Mouse (Mus musculus) embryonic facial prominence, embryonic 14.5 days (tissue): ENCODE measurements around the gene Samd4b. TPM values are rescaled to one million over a fixed set of nuclear protein-coding genes. Genes with fewer than 3 reads are reported as not detected.
A peak's percentile ranks its signal among the peaks of the same experiment; 100 is the strongest.

Experiments
- ATAC-seq: fragments of 200-750 bp; cut with Nextera tagmentation; 2 replicates; pipeline ENCODE4 v1.8.0; 2017; ENCODE audit warnings: low read depth, moderate number of reproducible peaks, moderate TSS enrichment
- DNase-seq: peaks from one replicate; pipeline ENCODE4 v3.0.0-alpha.2; 2015; ENCODE audit warnings: low spot score
- H3K27ac ChIP-seq: fragments of 300-500 bp; sonication (generic); replicated peaks from 2 replicates; pipeline ENCODE4 v1.5.1; 2014; ENCODE audit warnings: low read depth, mild to moderate bottlenecking, low read length, moderate library complexity
- H3K27me3 ChIP-seq: fragments of 300-500 bp; sonication (generic); replicated peaks from 2 replicates; pipeline ENCODE4 v1.6.1; 2014; ENCODE audit warnings: low read length; ENCODE audit not compliant: control insufficient read depth, insufficient read depth
- H3K36me3 ChIP-seq: fragments of 300-500 bp; sonication (generic); 2 replicates; pipeline ENCODE4 v1.6.1; 2014; ENCODE audit warnings: low read length, mixed read lengths; ENCODE audit not compliant: control insufficient read depth, insufficient read depth
- H3K4me1 ChIP-seq: fragments of 300-500 bp; sonication (generic); 2 replicates; pipeline ENCODE4 v1.6.1; 2014; ENCODE audit warnings: antibody characterized with exemption, low read length; ENCODE audit not compliant: control insufficient read depth, insufficient read depth
- H3K4me2 ChIP-seq: fragments of 300-500 bp; sonication (generic); 2 replicates; pipeline ENCODE4 v1.6.1; 2014; ENCODE audit warnings: low read depth, mild to moderate bottlenecking, low read length, moderate library complexity, mixed read lengths
- H3K4me3 ChIP-seq: fragments of 300-500 bp; sonication (generic); 2 replicates; pipeline ENCODE4 v1.5.1; 2014; ENCODE audit warnings: low read depth, mild to moderate bottlenecking, low read length
- H3K9ac ChIP-seq: fragments of 300-500 bp; sonication (generic); 2 replicates; pipeline ENCODE4 v1.6.1; 2014; ENCODE audit warnings: low read depth, mild to moderate bottlenecking, low read length, moderate library complexity, mixed read lengths
- H3K9me3 ChIP-seq: fragments of 300-500 bp; sonication (generic); 2 replicates; pipeline ENCODE4 v1.6.1; 2016; ENCODE audit warnings: low read length; ENCODE audit not compliant: control insufficient read depth
- WGBS: fragments of 180-500 bp; shearing (Covaris S2); extraction: QIAGEN DNeasy Blood & Tissue Kit; methylation state at CpG from one replicate; pipeline ENCODE4 v1.1.7; 2014; 5-methylcytosine and 5-hydroxymethylcytosine counted together
- polyA plus RNA-seq: library from polyadenylated mRNA; unstranded; fragments of >200 nt; fragmentation: Nextera tagmentation; extraction: Ambion mirVana; gene quantifications from 2 replicates; pipeline ENCODE4 v1.2.1, GENCODE M21; 2014

Samd4b gene
- polyA plus RNA-seq, 1 experiment from 2014 or later: 33.8 TPM

DNA sequence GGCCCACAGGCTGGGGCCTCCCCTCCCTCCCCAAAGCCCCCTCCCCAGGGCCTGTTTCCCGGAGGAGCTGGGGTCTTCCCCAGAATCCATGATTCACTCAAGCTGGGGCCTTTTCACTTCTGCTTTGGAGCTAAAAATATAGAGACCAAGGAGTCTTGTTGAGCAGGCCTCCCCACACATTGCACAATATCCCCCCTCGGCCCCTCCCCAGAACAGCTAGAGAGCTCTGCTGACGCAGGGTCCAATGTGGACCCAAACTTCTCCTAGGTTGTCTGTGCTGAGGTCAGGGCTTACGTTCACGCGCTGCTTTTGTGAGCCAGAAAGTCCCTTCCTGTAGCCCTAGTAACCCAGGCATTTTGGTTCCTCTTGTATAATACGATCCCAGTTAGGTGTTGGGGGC lies 211.9 kb downstream of the Samd4b start:
- peaks cover 55% of the 10 kb centered on the region for H3K36me3 ChIP-seq
- H3K4me3 ChIP-seq: no peak overlapping the region
- no peak overlapping the region for H3K9ac ChIP-seq
- peaks cover 20% of the 10 kb centered on the region for H3K4me1 ChIP-seq
- no peak overlapping the region for H3K4me2 ChIP-seq
- DNase-seq (no peak), ATAC-seq (no peak)
- H3K27me3 ChIP-seq: no peaks in the 10 kb centered on the region
- H3K27ac ChIP-seq: peak overlapping the region; percentile 67
- WGBS: 85% methylated on average over 7 of the region's 7 CpGs
- H3K9me3 ChIP-seq: no peaks in the 10 kb centered on the region

DNA sequence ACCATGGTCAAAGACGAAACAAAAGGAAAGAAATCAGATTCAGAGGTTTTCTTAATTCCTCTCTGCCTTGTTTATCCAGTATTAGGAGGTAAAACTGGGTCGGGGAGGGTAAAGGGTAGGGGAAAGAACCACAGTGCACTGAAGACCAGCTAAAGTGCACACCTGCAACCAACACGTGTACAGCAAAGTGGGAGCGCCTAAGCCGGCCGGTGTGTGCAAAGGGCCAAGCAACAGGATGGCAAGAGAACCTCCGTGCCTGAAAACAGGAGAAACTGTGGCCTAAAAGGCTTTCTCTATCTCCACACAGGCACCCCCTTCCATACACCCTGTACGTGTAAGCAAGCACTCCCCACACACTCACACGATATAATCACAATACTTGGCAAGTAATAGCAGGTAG lies 212.7 kb downstream of the Samd4b start:
- peaks cover 27% of the 10 kb centered on the region for H3K4me1 ChIP-seq
- H3K9ac ChIP-seq: no peak overlapping the region
- 90% methylated on average over 9 of the region's 9 CpGs for WGBS
- no peaks in the 10 kb centered on the region for H3K9me3 ChIP-seq
- peaks cover 47% of the 10 kb centered on the region for H3K36me3 ChIP-seq
- H3K4me2 ChIP-seq: no peak overlapping the region
- no peak for ATAC-seq
- H3K4me3 ChIP-seq: no peak overlapping the region
- no peak overlapping the region for H3K27ac ChIP-seq
- DNase-seq: no peak
- no peaks in the 10 kb centered on the region for H3K27me3 ChIP-seq

DNA sequence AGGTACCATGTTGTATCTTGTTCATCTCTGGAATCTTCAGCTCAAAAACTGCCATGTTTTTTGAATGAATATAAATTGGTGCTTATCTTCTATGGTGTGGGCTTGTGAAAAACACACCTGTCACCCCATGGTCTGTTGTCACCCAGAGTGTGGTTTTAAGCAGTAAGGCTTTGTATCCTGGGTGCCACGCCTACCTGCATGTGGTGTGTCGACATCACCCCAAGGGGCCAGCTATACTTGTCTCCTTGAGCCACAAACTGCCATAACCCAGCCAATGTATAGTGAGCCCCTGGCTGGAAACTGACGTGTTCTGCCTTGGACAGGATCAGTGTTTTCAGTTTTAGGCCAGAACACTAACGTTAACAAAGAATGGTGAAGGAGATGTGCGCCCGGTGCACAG lies 213.8 kb downstream of the Samd4b start:
- 82% methylated on average over 6 of the region's 6 CpGs for WGBS
- H3K4me2 ChIP-seq: no peak overlapping the region
- H3K9me3 ChIP-seq: no peaks in the 10 kb centered on the region
- H3K27ac ChIP-seq: no peak overlapping the region
- H3K4me3 ChIP-seq: no peak overlapping the region
- H3K36me3 ChIP-seq: peaks cover 37% of the 10 kb centered on the region
- no peaks in the 10 kb centered on the region for H3K27me3 ChIP-seq
- ATAC-seq (no peak), DNase-seq (no peak)
- peaks cover 36% of the 10 kb centered on the region for H3K4me1 ChIP-seq
- H3K9ac ChIP-seq: no peak overlapping the region

DNA sequence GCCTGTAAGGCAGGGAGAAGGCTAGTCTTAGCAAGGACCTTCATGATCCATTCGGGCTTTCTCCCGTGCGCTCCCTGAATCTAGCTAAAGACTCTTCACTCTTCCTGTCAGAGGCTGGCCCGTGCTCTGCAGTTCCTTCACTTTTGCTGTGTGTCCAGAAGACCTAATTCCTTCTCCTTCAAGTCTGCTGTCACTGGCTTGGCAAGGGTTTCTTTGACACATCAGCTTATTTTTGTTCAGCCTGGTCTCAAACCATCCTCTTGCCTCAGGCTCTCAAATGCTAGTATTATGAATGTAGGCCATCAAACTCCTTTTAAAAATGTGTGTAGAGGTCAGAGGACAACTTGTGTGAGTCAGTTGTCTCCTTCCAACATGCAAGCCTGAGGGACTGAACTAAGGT lies 214.3 kb downstream of the Samd4b start:
- Histone ChIP-seq H3K4me3 (no peak overlapping the region), H3K36me3 (peaks cover 32% of the 10 kb centered on the region), H3K9ac (no peak overlapping the region), H3K4me2 (no peak overlapping the region), H3K9me3 (no peaks in the 10 kb centered on the region), H3K27me3 (no peaks in the 10 kb centered on the region), H3K4me1 (peaks cover 36% of the 10 kb centered on the region), H3K27ac (peak overlapping the region; percentile 99; the same call in 1 of the 2 replicates)
- 75% methylated on average over 4 of the region's 4 CpGs for WGBS
- DNase-seq: no peak
- no peak for ATAC-seq

DNA sequence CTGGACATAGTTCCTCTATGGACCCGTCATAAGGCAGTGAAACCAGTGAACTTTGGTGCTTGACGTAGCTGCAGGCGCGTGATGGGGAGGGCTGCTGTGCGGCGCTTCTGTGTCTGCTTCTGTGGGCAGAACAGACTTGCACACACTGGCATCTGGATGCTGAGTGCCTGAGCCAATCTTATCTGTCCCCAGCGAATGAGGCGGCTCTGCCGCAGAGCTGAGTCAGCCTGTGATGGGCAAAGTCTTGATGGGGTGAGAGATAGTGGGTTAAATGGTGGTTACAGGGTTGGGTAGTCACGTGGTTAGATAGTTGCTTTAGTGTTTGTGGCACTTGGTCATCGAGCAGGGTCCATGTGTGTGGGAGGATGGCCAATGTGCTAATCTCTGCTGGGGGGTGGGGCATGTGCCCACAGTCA lies 215.0 kb downstream of the Samd4b start:
- no peak for ATAC-seq
- Histone ChIP-seq H3K4me1 (peaks cover 40% of the 10 kb centered on the region), H3K36me3 (peaks cover 27% of the 10 kb centered on the region), H3K4me3 (0 out of 2 replicates have a peak overlapping the region, but pooled peaks have one; percentile 39), H3K9me3 (no peaks in the 10 kb centered on the region), H3K4me2 (peak overlapping the region; percentile 96), H3K9ac (0 out of 2 replicates have a peak overlapping the region, but pooled peaks have one; percentile 9), H3K27ac (peak overlapping the region; percentile 99), H3K27me3 (no peaks in the 10 kb centered on the region)
- no peak for DNase-seq
- WGBS: 63% methylated on average over 11 of the region's 11 CpGs

DNA sequence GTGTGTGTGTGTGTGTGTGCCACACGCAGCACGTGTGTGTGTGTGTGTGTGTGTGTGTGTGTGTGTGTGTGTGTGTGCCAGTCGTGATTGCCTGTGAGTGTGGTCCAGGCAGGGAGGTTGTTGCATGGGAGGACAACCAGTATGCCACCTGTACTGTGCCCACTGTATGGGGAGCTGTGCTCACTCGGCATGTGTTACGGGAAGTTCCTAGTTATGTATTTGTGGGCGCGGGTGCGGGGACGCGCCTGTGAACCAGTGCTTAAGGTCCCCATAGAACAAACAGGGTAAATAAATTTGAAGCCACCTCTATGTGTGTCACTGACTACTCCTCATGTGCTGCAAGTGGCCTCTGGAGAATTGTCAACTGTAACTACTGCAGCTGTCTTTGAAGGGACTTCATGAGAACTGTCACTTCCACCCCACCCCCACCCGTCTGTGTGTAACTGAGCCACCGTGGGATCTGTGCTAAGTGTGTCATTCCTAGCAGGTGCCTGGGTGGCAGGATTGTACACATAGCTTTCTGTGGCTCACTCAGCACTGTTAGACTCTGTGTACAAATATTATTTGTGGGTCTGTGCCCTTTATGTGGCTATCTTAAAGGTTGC lies 215.5 kb downstream of the Samd4b start:
- WGBS: 15% methylated on average over 10 of the region's 12 CpGs
- Histone ChIP-seq H3K4me1 (peaks cover 45% of the 10 kb centered on the region), H3K9me3 (no peaks in the 10 kb centered on the region), H3K36me3 (peaks cover 27% of the 10 kb centered on the region), H3K4me3 (peak overlapping the region; percentile 39), H3K9ac (peak overlapping the region; percentile 69), H3K4me2 (peak overlapping the region; percentile 96), H3K27me3 (no peaks in the 10 kb centered on the region), H3K27ac (peak overlapping the region; percentile 99)
- DNase-seq: peak; percentile 62
- peak; percentile 6; the same call in 1 of the 2 replicates for ATAC-seq

DNA sequence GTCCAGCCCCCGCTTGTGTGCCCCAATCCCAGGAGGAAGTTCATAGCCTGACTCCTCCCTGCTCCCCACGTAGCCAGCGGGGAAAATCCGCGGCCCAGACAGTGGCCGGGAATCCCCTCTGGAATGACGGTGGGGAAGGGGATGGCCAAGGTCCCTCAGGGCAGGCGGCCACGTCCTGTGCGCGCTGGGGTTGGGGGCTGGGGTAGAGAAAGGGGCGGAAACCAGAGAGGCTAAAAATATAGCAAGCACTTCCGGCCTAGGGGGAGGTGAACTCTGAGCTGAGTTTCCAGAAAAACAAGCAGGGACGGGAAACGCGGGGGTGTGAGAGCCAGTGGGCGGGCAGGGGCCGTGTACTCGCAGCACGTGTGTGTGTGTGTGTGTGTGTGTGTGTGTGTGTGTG lies 216.0 kb downstream of the Samd4b start:
- peak overlapping the region; percentile 69 for H3K9ac ChIP-seq
- peaks cover 28% of the 10 kb centered on the region for H3K36me3 ChIP-seq
- ATAC-seq (peak; percentile 72), DNase-seq (peak; percentile 96)
- peak overlapping the region; percentile 99 for H3K27ac ChIP-seq
- H3K4me1 ChIP-seq: peaks cover 50% of the 10 kb centered on the region
- H3K4me2 ChIP-seq: peak overlapping the region; percentile 96
- H3K4me3 ChIP-seq: peak overlapping the region; percentile 39
- no peaks in the 10 kb centered on the region for H3K9me3 ChIP-seq
- WGBS: 4% methylated on average over 16 of the region's 20 CpGs
- H3K27me3 ChIP-seq: no peaks in the 10 kb centered on the region

DNA sequence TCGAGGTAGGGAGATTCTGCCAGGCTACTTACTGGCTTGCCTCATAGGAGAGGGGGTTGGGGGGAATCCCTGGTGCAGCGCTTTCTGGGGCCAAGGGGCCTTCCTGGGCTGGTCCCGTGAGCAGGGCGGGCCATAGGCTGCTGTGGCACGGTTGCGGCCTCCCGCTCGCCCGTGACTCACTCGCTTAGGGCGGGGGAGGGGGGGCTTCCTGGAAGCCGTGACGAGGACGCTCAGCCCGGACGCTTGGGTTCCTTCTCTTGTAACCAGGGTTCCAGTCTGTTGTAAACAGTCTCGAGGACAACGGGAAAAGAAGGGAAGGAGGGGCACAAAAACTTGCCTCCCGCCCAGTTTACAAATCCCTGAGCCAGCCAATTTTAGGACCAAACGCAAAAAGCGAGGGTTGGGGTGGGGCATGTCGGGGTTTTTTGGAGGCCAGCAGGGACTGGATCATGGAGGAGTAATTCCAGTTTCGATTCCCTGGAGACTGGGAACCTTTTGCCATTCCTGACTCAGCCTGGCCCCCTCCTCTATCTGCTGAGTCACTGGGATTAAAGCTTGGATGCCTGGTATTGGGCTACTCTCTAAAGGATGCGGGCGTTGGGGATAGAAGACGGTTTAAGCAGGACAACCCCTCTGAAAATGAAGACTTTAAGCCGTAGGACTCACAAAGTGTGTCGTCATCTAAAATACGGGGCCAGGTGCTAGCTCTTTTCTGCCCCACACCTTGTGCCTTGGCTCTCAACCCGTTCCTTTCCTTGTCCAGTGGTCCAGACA lies 216.7 kb downstream of the Samd4b start:
- 2% methylated on average over 26 of the region's 30 CpGs for WGBS
- H3K4me3 ChIP-seq: peak overlapping the region; percentile 39
- H3K9ac ChIP-seq: peak overlapping the region; percentile 69
- H3K9me3 ChIP-seq: no peaks in the 10 kb centered on the region
- DNase-seq (peak; percentile 83), ATAC-seq (peak; percentile 32)
- no peaks in the 10 kb centered on the region for H3K27me3 ChIP-seq
- peaks cover 55% of the 10 kb centered on the region for H3K4me1 ChIP-seq
- peak overlapping the region; percentile 96 for H3K4me2 ChIP-seq
- peak overlapping the region; percentile 99 for H3K27ac ChIP-seq
- peaks cover 25% of the 10 kb centered on the region for H3K36me3 ChIP-seq
